8 mouse cellular contexts compared by ENCODE assay signal in the genomic region with DNA sequence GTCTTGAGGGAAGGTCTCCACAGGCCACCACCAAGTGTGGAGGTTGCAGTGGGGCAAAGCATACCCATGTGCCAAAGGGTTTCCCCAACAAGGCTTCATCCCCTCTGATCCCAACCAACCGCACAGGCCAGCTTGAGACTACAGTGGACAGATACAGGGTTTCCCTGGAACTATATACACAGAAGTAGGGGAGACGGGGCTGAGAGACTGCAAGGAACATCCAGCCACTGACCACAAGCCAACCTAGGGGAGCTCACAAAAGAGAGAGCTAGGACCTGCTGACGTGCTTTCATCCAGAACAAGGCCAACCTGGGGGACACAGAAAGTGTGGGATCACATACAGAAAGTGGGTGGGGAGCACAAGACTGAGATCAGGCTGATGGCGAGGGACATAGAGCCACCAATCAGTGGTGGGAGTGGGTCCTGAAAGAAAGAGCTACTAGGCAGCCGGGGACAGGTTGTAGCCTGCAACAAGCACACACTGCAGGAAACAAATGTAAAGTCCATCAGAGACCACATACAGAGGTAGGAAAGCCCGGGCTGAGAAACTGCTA. TPM values are rescaled to one million over a fixed set of nuclear protein-coding genes. Genes with fewer than 3 reads are reported as not detected.
DNase-seq lines count a peak whose midpoint lies in the region; ATAC-seq and TF ChIP-seq lines count a peak whose summit lies in the region.

No protein-coding gene starts in this region.

- no peak for ATAC-seq in hindbrain, embryonic 15.5 days (ENCODE audit: low FRiP score, low read depth)
- no peak for ATAC-seq in midbrain, postnatal 0 days (ENCODE audit: low FRiP score)
- no peak for ATAC-seq in megakaryocyte-erythroid progenitor cell, adult 5-6 weeks (replicated peaks; ENCODE audit: low FRiP score, low TSS enrichment, poor library complexity, severe bottlenecking)

- H3K4me1 ChIP-seq in liver, adult 2 months (ENCODE audit: control insufficient read depth, insufficient read depth, low read length) = peaks cover 63% of the 10 kb centered on the region
- H3K4me1 ChIP-seq in embryonic facial prominence, embryonic 10.5 days = peaks cover 70% of the 10 kb centered on the region
- peaks cover 82% of the 10 kb centered on the region for H3K4me1 ChIP-seq in hindbrain, embryonic 15.5 days (replicated peaks)
- H3K4me1 ChIP-seq in midbrain, postnatal 0 days (ENCODE audit: insufficient read depth, low read length) = peaks cover 22% of the 10 kb centered on the region

- no peak for TF ChIP-seq POLR2A in liver, adult 2 months (IDR thresholded peaks at IDR 0.05; ENCODE audit: extremely low read depth, insufficient read depth, low read length)

- DNase-seq in liver, adult 2 months (ENCODE audit: extremely low read depth, low read depth, low spot score) = no peak
- no peak for DNase-seq in liver
- DNase-seq in embryonic facial prominence, embryonic 10.5 days (ENCODE audit: low spot score) = no peak
- DNase-seq in midbrain, postnatal 0 days (ENCODE audit: low spot score) = no peak
- DNase-seq in retina, embryonic 14.5 days (ENCODE audit: low spot score) = no peak
- no peak for DNase-seq in cerebellum, adult 8-10 months

- H3K27me3 ChIP-seq in liver, adult 2 months (ENCODE audit: control insufficient read depth, insufficient read depth, low read length) = no peaks in the 10 kb centered on the region
- no peaks in the 10 kb centered on the region for H3K27me3 ChIP-seq in embryonic facial prominence, embryonic 10.5 days (replicated peaks; ENCODE audit: low read depth, poor library complexity, severe bottlenecking)
- no peaks in the 10 kb centered on the region for H3K27me3 ChIP-seq in hindbrain, embryonic 15.5 days
- no peaks in the 10 kb centered on the region for H3K27me3 ChIP-seq in midbrain, postnatal 0 days (ENCODE audit: insufficient read depth, low read length)

- TF ChIP-seq CTCF in liver, adult 2 months (IDR thresholded peaks at IDR 0.05; ENCODE audit: low read depth, low read length) = no peak
- no peak for TF ChIP-seq CTCF in midbrain, postnatal 0 days (IDR thresholded peaks at IDR 0.05)

- H3K9me3 ChIP-seq in embryonic facial prominence, embryonic 10.5 days = no peaks in the 10 kb centered on the region
- H3K9me3 ChIP-seq in hindbrain, embryonic 15.5 days = no peaks in the 10 kb centered on the region
- H3K9me3 ChIP-seq in midbrain, postnatal 0 days (ENCODE audit: low read length) = no peaks in the 10 kb centered on the region

- H3K9ac ChIP-seq in liver, adult 2 months (ENCODE audit: low read depth, low read length) = peak overlapping the region; percentile 99
- H3K9ac ChIP-seq in hindbrain, embryonic 15.5 days = peak overlapping the region; percentile 82
- peak overlapping the region; percentile 98 for H3K9ac ChIP-seq in midbrain, postnatal 0 days (replicated peaks; ENCODE audit: low read length, poor library complexity, severe bottlenecking)

- WGBS in liver, adult 2 months = 0% methylated on average over 6 of the region's 6 CpGs
- 30% methylated on average over 6 of the region's 6 CpGs for WGBS in embryonic facial prominence, embryonic 10.5 days
- WGBS in hindbrain, embryonic 15.5 days = 15% methylated on average over 6 of the region's 6 CpGs
- WGBS in midbrain, postnatal 0 days = 10% methylated on average over 6 of the region's 6 CpGs

- H3K36me3 ChIP-seq in liver, adult 2 months (ENCODE audit: control insufficient read depth, insufficient read depth, low read length) = peaks cover 12% of the 10 kb centered on the region
- peaks cover 47% of the 10 kb centered on the region for H3K36me3 ChIP-seq in embryonic facial prominence, embryonic 10.5 days (replicated peaks)
- peaks cover 13% of the 10 kb centered on the region for H3K36me3 ChIP-seq in hindbrain, embryonic 15.5 days
- H3K36me3 ChIP-seq in midbrain, postnatal 0 days (ENCODE audit: insufficient read depth, low read length) = peaks cover 25% of the 10 kb centered on the region

- H3K4me3 ChIP-seq in liver, adult 2 months (ENCODE audit: insufficient read depth, low read depth, low read length) = peak overlapping the region; percentile 93
- peak overlapping the region; percentile 97 for H3K4me3 ChIP-seq in embryonic facial prominence, embryonic 10.5 days
- H3K4me3 ChIP-seq in hindbrain, embryonic 15.5 days = peak overlapping the region; percentile 73
- peak overlapping the region; percentile 96 for H3K4me3 ChIP-seq in midbrain, postnatal 0 days (ENCODE audit: low read depth, low read length)

- H3K4me2 ChIP-seq in hindbrain, embryonic 15.5 days = peak overlapping the region; percentile 89
- H3K4me2 ChIP-seq in midbrain, postnatal 0 days (ENCODE audit: low read depth, low read length, poor library complexity, severe bottlenecking) = peak overlapping the region; percentile 88

- H3K79me2 ChIP-seq in liver, adult 2 months (ENCODE audit: control insufficient read depth, insufficient read depth, low read length) = peaks cover 39% of the 10 kb centered on the region

- peak overlapping the region; percentile 85 for H3K27ac ChIP-seq in liver, adult 2 months (replicated peaks; ENCODE audit: insufficient read depth, low read depth, low read length)
- peak overlapping the region; percentile 93 for H3K27ac ChIP-seq in embryonic facial prominence, embryonic 10.5 days (replicated peaks)
- H3K27ac ChIP-seq in hindbrain, embryonic 15.5 days (replicated peaks) = peak overlapping the region; percentile 93
- H3K27ac ChIP-seq in midbrain, postnatal 0 days (ENCODE audit: low read depth, low read length) = peak overlapping the region; percentile 88

RNA-seq across cellular contexts. Expression of gene Mknk2, which starts 3.0 kb away (rescaled TPM):
- 88.6 and 119 TPM in 2 replicates for total RNA-seq in liver, adult 2 months (2014; rRNA removed)
- polyA plus RNA-seq in liver, adult 2 months (2012; rRNA removed) = 87.0 and 116 TPM in 2 replicates
- polyA plus RNA-seq in embryonic facial prominence, embryonic 10.5 days (2016; fragmentation: Nextera tagmentation; extraction: Ambion mirVana) = 118 and 119 TPM in 2 replicates
- polyA plus RNA-seq in hindbrain, embryonic 15.5 days (2015; fragmentation: Nextera tagmentation; extraction: Ambion mirVana) = 56.7 and 61.0 TPM in 2 replicates
- 74.6 and 74.7 TPM in 2 replicates for total RNA-seq in midbrain, postnatal 0 days (2014; rRNA removed)
- polyA plus RNA-seq in midbrain, postnatal 0 days (2015; fragmentation: Nextera tagmentation; extraction: Ambion mirVana) = 35.3 and 36.0 TPM in 2 replicates
- 149 and 158 TPM in 2 replicates for total RNA-seq in megakaryocyte-erythroid progenitor cell, adult 5-6 weeks (2014; fragmentation: Nextera tagmentation)
- 78.4 and 117 TPM in 2 replicates for total RNA-seq in megakaryocyte-erythroid progenitor cell, adult 5-6 weeks (2017)

RNA-seq across cellular contexts. Expression of gene Btbd2, which starts 18.1 kb away (rescaled TPM):
- total RNA-seq in liver, adult 2 months (2014; rRNA removed) = 16.2 and 19.7 TPM in 2 replicates
- polyA plus RNA-seq in liver, adult 2 months (2012; rRNA removed) = 36.1 and 36.8 TPM in 2 replicates
- 83.2 and 84.8 TPM in 2 replicates for polyA plus RNA-seq in embryonic facial prominence, embryonic 10.5 days (2016; fragmentation: Nextera tagmentation; extraction: Ambion mirVana)
- polyA plus RNA-seq in hindbrain, embryonic 15.5 days (2015; fragmentation: Nextera tagmentation; extraction: Ambion mirVana) = 83.6 and 93.2 TPM in 2 replicates
- 168 and 215 TPM in 2 replicates for total RNA-seq in midbrain, postnatal 0 days (2014; rRNA removed)
- polyA plus RNA-seq in midbrain, postnatal 0 days (2015; fragmentation: Nextera tagmentation; extraction: Ambion mirVana) = 71.6 and 80.4 TPM in 2 replicates
- total RNA-seq in megakaryocyte-erythroid progenitor cell, adult 5-6 weeks (2014; fragmentation: Nextera tagmentation) = 27.4 and 32.0 TPM in 2 replicates
- total RNA-seq in megakaryocyte-erythroid progenitor cell, adult 5-6 weeks (2017) = 11.8 and 14.8 TPM in 2 replicates

RNA-seq across cellular contexts. Expression of gene Mob3a, which starts 26.8 kb away (rescaled TPM):
- 3.5 and 5.2 TPM in 2 replicates for total RNA-seq in liver, adult 2 months (2014; rRNA removed)
- polyA plus RNA-seq in liver, adult 2 months (2012; rRNA removed) = 6.1 TPM in 2 replicates
- 54.4 and 54.7 TPM in 2 replicates for polyA plus RNA-seq in embryonic facial prominence, embryonic 10.5 days (2016; fragmentation: Nextera tagmentation; extraction: Ambion mirVana)
- 57.5 and 60.2 TPM in 2 replicates for polyA plus RNA-seq in hindbrain, embryonic 15.5 days (2015; fragmentation: Nextera tagmentation; extraction: Ambion mirVana)
- 66.6 and 75.1 TPM in 2 replicates for total RNA-seq in midbrain, postnatal 0 days (2014; rRNA removed)
- 44.9 and 48.5 TPM in 2 replicates for polyA plus RNA-seq in midbrain, postnatal 0 days (2015; fragmentation: Nextera tagmentation; extraction: Ambion mirVana)
- 22.8 and 29.1 TPM in 2 replicates for total RNA-seq in megakaryocyte-erythroid progenitor cell, adult 5-6 weeks (2014; fragmentation: Nextera tagmentation)
- total RNA-seq in megakaryocyte-erythroid progenitor cell, adult 5-6 weeks (2017) = 30.5 and 38.6 TPM in 2 replicates

RNA-seq across cellular contexts. Expression of gene Izumo4, which starts 27.1 kb away (rescaled TPM):
- total RNA-seq in liver, adult 2 months (2014; rRNA removed) = 17.2 and 18.3 TPM in 2 replicates
- 42.5 and 49.7 TPM in 2 replicates for polyA plus RNA-seq in liver, adult 2 months (2012; rRNA removed)
- 10.5 and 10.8 TPM in 2 replicates for polyA plus RNA-seq in embryonic facial prominence, embryonic 10.5 days (2016; fragmentation: Nextera tagmentation; extraction: Ambion mirVana)
- polyA plus RNA-seq in hindbrain, embryonic 15.5 days (2015; fragmentation: Nextera tagmentation; extraction: Ambion mirVana) = 39.2 and 46.1 TPM in 2 replicates
- 26.3 and 48.0 TPM in 2 replicates for total RNA-seq in midbrain, postnatal 0 days (2014; rRNA removed)
- 44.0 and 47.4 TPM in 2 replicates for polyA plus RNA-seq in midbrain, postnatal 0 days (2015; fragmentation: Nextera tagmentation; extraction: Ambion mirVana)
- total RNA-seq in megakaryocyte-erythroid progenitor cell, adult 5-6 weeks (2014; fragmentation: Nextera tagmentation) = 22.8 and 26.4 TPM in 2 replicates
- 3.0 and 4.5 TPM in 2 replicates for total RNA-seq in megakaryocyte-erythroid progenitor cell, adult 5-6 weeks (2017)

RNA-seq across cellular contexts. Expression of gene Csnk1g2, which starts 52.3 kb away (rescaled TPM):
- 54.4 and 56.1 TPM in 2 replicates for total RNA-seq in liver, adult 2 months (2014; rRNA removed)
- 110 and 123 TPM in 2 replicates for polyA plus RNA-seq in liver, adult 2 months (2012; rRNA removed)
- 198 TPM in 2 replicates for polyA plus RNA-seq in embryonic facial prominence, embryonic 10.5 days (2016; fragmentation: Nextera tagmentation; extraction: Ambion mirVana)
- 109 and 127 TPM in 2 replicates for polyA plus RNA-seq in hindbrain, embryonic 15.5 days (2015; fragmentation: Nextera tagmentation; extraction: Ambion mirVana)
- total RNA-seq in midbrain, postnatal 0 days (2014; rRNA removed) = 124 and 146 TPM in 2 replicates
- polyA plus RNA-seq in midbrain, postnatal 0 days (2015; fragmentation: Nextera tagmentation; extraction: Ambion mirVana) = 90.5 and 93.3 TPM in 2 replicates
- 70.2 and 93.3 TPM in 2 replicates for total RNA-seq in megakaryocyte-erythroid progenitor cell, adult 5-6 weeks (2014; fragmentation: Nextera tagmentation)
- total RNA-seq in megakaryocyte-erythroid progenitor cell, adult 5-6 weeks (2017) = 117 and 120 TPM in 2 replicates
